Mouse (Mus musculus): Measurements from ENCODE around the gene Tjap1. TPM values are rescaled to one million over a fixed set of nuclear protein-coding genes. Genes with fewer than 3 reads are reported as not detected.

Tjap1 gene
- polyA plus RNA-seq, 1 experiment = 8.6 TPM

- Histone ChIP-seq H3K27ac (replicated peaks; ENCODE audit: low read depth, low read length) (no peak within 1 kb of the TSS), H3K4me1 (ENCODE audit: control insufficient read depth, insufficient read depth, insufficient read length, low read length) (no peaks in the 10 kb centered on the region; the same call in 1 of the 2 replicates), H3K4me3 (ENCODE audit: insufficient read depth, low read depth, low read length) (peak within 1 kb of the TSS; percentile 49)
These were observed 14.8 kb upstream of the Tjap1 start, which contains the start of gene Dlk2 for GRCm38 (mm10) chr17:46297364-46298219. Gene Dlk2, plus strand, starts transcription at chr17:46297421.

- Histone ChIP-seq H3K4me3 (ENCODE audit: insufficient read depth, low read depth, low read length) (peak overlapping the region; percentile 49), H3K27ac (replicated peaks; ENCODE audit: low read depth, low read length) (no peak overlapping the region), H3K4me1 (ENCODE audit: control insufficient read depth, insufficient read depth, insufficient read length, low read length) (no peaks in the 10 kb centered on the region; the same call in 1 of the 2 replicates)
These were observed 14.2 kb upstream of the Tjap1 start for GRCm38 (mm10) chr17:46297028-46297363.

- H3K27ac ChIP-seq (replicated peaks; ENCODE audit: low read depth, low read length) = no peak overlapping the region
- H3K4me1 ChIP-seq (ENCODE audit: control insufficient read depth, insufficient read depth, insufficient read length, low read length) = no peaks in the 10 kb centered on the region; the same call in 1 of the 2 replicates
- H3K4me3 ChIP-seq (ENCODE audit: insufficient read depth, low read depth, low read length) = no peak overlapping the region
These were observed 13.8 kb upstream of the Tjap1 start for GRCm38 (mm10) chr17:46296601-46297000.

- Histone ChIP-seq H3K4me1 (ENCODE audit: control insufficient read depth, insufficient read depth, insufficient read length, low read length) (no peaks in the 10 kb centered on the region; the same call in 1 of the 2 replicates), H3K4me3 (ENCODE audit: insufficient read depth, low read depth, low read length) (no peak overlapping the region), H3K27ac (replicated peaks; ENCODE audit: low read depth, low read length) (no peak overlapping the region)
These were observed 4.9 kb upstream of the Tjap1 start for GRCm38 (mm10) chr17:46287678-46288095.

GRCm38 (mm10) chr17:46285407-46285806, 2.6 kb upstream of the Tjap1 start:
- Histone ChIP-seq H3K27ac (replicated peaks; ENCODE audit: low read depth, low read length) (no peak overlapping the region), H3K4me3 (ENCODE audit: insufficient read depth, low read depth, low read length) (no peak overlapping the region), H3K4me1 (ENCODE audit: control insufficient read depth, insufficient read depth, insufficient read length, low read length) (peaks cover 9% of the 10 kb centered on the region; the same call in 1 of the 2 replicates)

GRCm38 (mm10) chr17:46284653-46285052, 1.8 kb upstream of the Tjap1 start:
- H3K4me3 ChIP-seq (ENCODE audit: insufficient read depth, low read depth, low read length) = no peak overlapping the region
- no peak overlapping the region for H3K27ac ChIP-seq (replicated peaks; ENCODE audit: low read depth, low read length)
- peaks cover 9% of the 10 kb centered on the region; the same call in 1 of the 2 replicates for H3K4me1 ChIP-seq (ENCODE audit: control insufficient read depth, insufficient read depth, insufficient read length, low read length)

GRCm38 (mm10) chr17:46283911-46284310, 1.1 kb upstream of the Tjap1 start:
- no peak overlapping the region for H3K27ac ChIP-seq (replicated peaks; ENCODE audit: low read depth, low read length)
- no peak overlapping the region for H3K4me3 ChIP-seq (ENCODE audit: insufficient read depth, low read depth, low read length)
- peaks cover 9% of the 10 kb centered on the region; the same call in 1 of the 2 replicates for H3K4me1 ChIP-seq (ENCODE audit: control insufficient read depth, insufficient read depth, insufficient read length, low read length)

- H3K27ac ChIP-seq (replicated peaks; ENCODE audit: low read depth, low read length) = no peak overlapping the region
- H3K4me3 ChIP-seq (ENCODE audit: insufficient read depth, low read depth, low read length) = peak overlapping the region; percentile 34
- peaks cover 9% of the 10 kb centered on the region; the same call in 1 of the 2 replicates for H3K4me1 ChIP-seq (ENCODE audit: control insufficient read depth, insufficient read depth, insufficient read length, low read length)
These were observed 314 bp upstream of the Tjap1 start for GRCm38 (mm10) chr17:46283140-46283539.

GRCm38 (mm10) chr17:46278011-46278765, 4.6 kb downstream of the Tjap1 start:
- Histone ChIP-seq H3K4me1 (ENCODE audit: control insufficient read depth, insufficient read depth, insufficient read length, low read length) (peaks cover 14% of the 10 kb centered on the region; the same call in 1 of the 2 replicates), H3K27ac (replicated peaks; ENCODE audit: low read depth, low read length) (no peak overlapping the region), H3K4me3 (ENCODE audit: insufficient read depth, low read depth, low read length) (no peak overlapping the region)

- Histone ChIP-seq H3K4me1 (ENCODE audit: control insufficient read depth, insufficient read depth, insufficient read length, low read length) (peaks cover 18% of the 10 kb centered on the region; the same call in 1 of the 2 replicates), H3K4me3 (ENCODE audit: insufficient read depth, low read depth, low read length) (no peak overlapping the region), H3K27ac (replicated peaks; ENCODE audit: low read depth, low read length) (no peak overlapping the region)
These were observed 5.2 kb downstream of the Tjap1 start for GRCm38 (mm10) chr17:46277586-46277985.

- Histone ChIP-seq H3K4me3 (ENCODE audit: insufficient read depth, low read depth, low read length) (no peak overlapping the region), H3K27ac (replicated peaks; ENCODE audit: low read depth, low read length) (no peak overlapping the region), H3K4me1 (ENCODE audit: control insufficient read depth, insufficient read depth, insufficient read length, low read length) (peaks cover 9% of the 10 kb centered on the region; the same call in 1 of the 2 replicates)
These were observed 7.3 kb downstream of the Tjap1 start for GRCm38 (mm10) chr17:46275506-46275905.

- Histone ChIP-seq H3K4me3 (ENCODE audit: insufficient read depth, low read depth, low read length) (no peak overlapping the region), H3K4me1 (ENCODE audit: control insufficient read depth, insufficient read depth, insufficient read length, low read length) (peaks cover 9% of the 10 kb centered on the region; the same call in 1 of the 2 replicates), H3K27ac (replicated peaks; ENCODE audit: low read depth, low read length) (no peak overlapping the region)
These were observed 7.8 kb downstream of the Tjap1 start for GRCm38 (mm10) chr17:46275034-46275433.

- no peak overlapping the region for H3K4me3 ChIP-seq (ENCODE audit: insufficient read depth, low read depth, low read length)
- no peak overlapping the region for H3K27ac ChIP-seq (replicated peaks; ENCODE audit: low read depth, low read length)
- peaks cover 9% of the 10 kb centered on the region; the same call in 1 of the 2 replicates for H3K4me1 ChIP-seq (ENCODE audit: control insufficient read depth, insufficient read depth, insufficient read length, low read length)
These were observed 8.4 kb downstream of the Tjap1 start for GRCm38 (mm10) chr17:46274465-46274864.

GRCm38 (mm10) chr17:46273803-46274236, 9.0 kb downstream of the Tjap1 start:
- Histone ChIP-seq H3K4me1 (ENCODE audit: control insufficient read depth, insufficient read depth, insufficient read length, low read length) (peaks cover 9% of the 10 kb centered on the region; the same call in 1 of the 2 replicates), H3K27ac (replicated peaks; ENCODE audit: low read depth, low read length) (no peak overlapping the region), H3K4me3 (ENCODE audit: insufficient read depth, low read depth, low read length) (no peak overlapping the region)

GRCm38 (mm10) chr17:46272675-46273074, 10.2 kb downstream of the Tjap1 start:
- Histone ChIP-seq H3K27ac (replicated peaks; ENCODE audit: low read depth, low read length) (peak overlapping the region; percentile 27; the same call in 1 of the 2 replicates), H3K4me1 (ENCODE audit: control insufficient read depth, insufficient read depth, insufficient read length, low read length) (peaks cover 9% of the 10 kb centered on the region; the same call in 1 of the 2 replicates), H3K4me3 (ENCODE audit: insufficient read depth, low read depth, low read length) (no peak overlapping the region)
